Mouse (Mus musculus) cerebellum, adult 2 months (tissue): ENCODE measurements around the gene Fbxo36.

Source experiments
- CTCF ChIP-seq: fragments of 200-500 bp; IDR thresholded peaks from 2 replicates; pipeline ENCODE4 v1.5.1; 2011; ENCODE audit warnings: low read depth, mild to moderate bottlenecking, control low read depth, low read length, moderate library complexity, borderline replicate concordance; ENCODE audit not compliant: insufficient read depth
- POLR2A ChIP-seq: fragments of 200-500 bp; IDR thresholded peaks from 2 replicates; pipeline ENCODE4 v1.6.1; 2011; ENCODE audit warnings: low read length, control low read depth, borderline replicate concordance; ENCODE audit not compliant: insufficient read depth

GRCm38 (mm10) chr1:84803788-84804187, 35.9 kb upstream of the Fbxo36 start:
- TF ChIP-seq POLR2A (no peak), CTCF (no peak)
